16 mouse cellular contexts compared by ENCODE assay signal in genomic region chr3:101561948-101562347, GRCm38 (mm10). TPM values are rescaled to one million over a fixed set of nuclear protein-coding genes. Genes with fewer than 3 reads are reported as not detected.
DNase-seq lines count a peak whose midpoint lies in the region; ATAC-seq and TF ChIP-seq lines count a peak whose summit lies in the region.
"Had no signal": no experiment of that assay in that cellular context is flagged by ENCODE, and none has a peak within 500 bp of the region (broad histone marks: within the 10 kb centered on the region; RNA-seq: fewer than 3 reads in every experiment).

No protein-coding gene starts in this region.

- ATAC-seq in cerebellum, adult (ENCODE audit: insufficient number of reproducible peaks, low FRiP score, low TSS enrichment): 0 out of 2 replicates have a peak, but pooled peaks have one; percentile 22
- no peak for ATAC-seq in hindbrain, embryonic 12.5 days (ENCODE audit: low FRiP score)
- no peak for ATAC-seq in hindbrain, embryonic 14.5 days (ENCODE audit: low FRiP score)
- ATAC-seq in midbrain, embryonic 13.5 days: no peak
- no peak for ATAC-seq in midbrain, embryonic 16.5 days
- ATAC-seq in stomach, postnatal 0 days (ENCODE audit: low FRiP score, low TSS enrichment): peak; percentile 64
- ATAC-seq: CD4-positive, CD25-positive, alpha-beta regulatory T cell, adult 4 months had no signal

- no peak overlapping the region for H3K4me2 ChIP-seq in hindbrain, embryonic 12.5 days (replicated peaks)
- no peak overlapping the region for H3K4me2 ChIP-seq in hindbrain, embryonic 14.5 days (replicated peaks)
- H3K4me2 ChIP-seq in midbrain, embryonic 13.5 days (replicated peaks): no peak overlapping the region
- no peak overlapping the region for H3K4me2 ChIP-seq in midbrain, embryonic 16.5 days (ENCODE audit: low read length)
- no peak overlapping the region for H3K4me2 ChIP-seq in stomach, postnatal 0 days (replicated peaks; ENCODE audit: low read depth)
- H3K4me2 ChIP-seq: embryonic facial prominence, embryonic 12.5 days; kidney, embryonic 15.5 days had no signal

- no peak overlapping the region for H3K9ac ChIP-seq in hindbrain, embryonic 12.5 days
- H3K9ac ChIP-seq in hindbrain, embryonic 14.5 days: no peak overlapping the region
- no peak overlapping the region for H3K9ac ChIP-seq in midbrain, embryonic 13.5 days (replicated peaks)
- H3K9ac ChIP-seq in midbrain, embryonic 16.5 days (ENCODE audit: low read depth, low read length): no peak overlapping the region
- H3K9ac ChIP-seq in stomach, postnatal 0 days (ENCODE audit: low read length): no peak overlapping the region
- H3K9ac ChIP-seq: embryonic facial prominence, embryonic 12.5 days; kidney, embryonic 15.5 days; midbrain, embryonic 12.5 days had no signal

- DNase-seq in cerebellum, postnatal 4 days (ENCODE audit: low spot score in 2 of 2): no peak
- DNase-seq in hindbrain, embryonic 14.5 days (ENCODE audit: low spot score): no peak
- peak; percentile 41 for DNase-seq in stomach, postnatal 0 days (ENCODE audit: low spot score)
- no peak for DNase-seq in ovary, postnatal 10 days (ENCODE audit: low spot score)
- DNase-seq: heart, adult 11 months; left cerebral cortex, postnatal 4 days; lung, adult 18-20 months; thymus, postnatal 36 days had no signal

- no peak for TF ChIP-seq EP300 in stomach, postnatal 0 days (optimal IDR thresholded peaks at IDR 0.05)

- 87% methylated on average over 5 of the region's 5 CpGs for WGBS in hindbrain, embryonic 12.5 days
- WGBS in hindbrain, embryonic 14.5 days: 92% methylated on average over 5 of the region's 5 CpGs
- WGBS in midbrain, embryonic 13.5 days: 86% methylated on average over 5 of the region's 5 CpGs
- 89% methylated on average over 5 of the region's 5 CpGs for WGBS in midbrain, embryonic 16.5 days
- 59% methylated on average over 5 of the region's 5 CpGs for WGBS in stomach, postnatal 0 days

- H3K4me3 ChIP-seq in hindbrain, embryonic 12.5 days: no peak overlapping the region
- H3K4me3 ChIP-seq in hindbrain, embryonic 14.5 days (replicated peaks; ENCODE audit: low read length): no peak overlapping the region
- H3K4me3 ChIP-seq in midbrain, embryonic 13.5 days (replicated peaks): no peak overlapping the region
- H3K4me3 ChIP-seq in midbrain, embryonic 16.5 days (ENCODE audit: low read depth, low read length): no peak overlapping the region
- no peak overlapping the region for H3K4me3 ChIP-seq in stomach, postnatal 0 days (ENCODE audit: low read depth, low read length)
- H3K4me3 ChIP-seq: embryonic facial prominence, embryonic 12.5 days; kidney, embryonic 15.5 days; midbrain, embryonic 12.5 days had no signal

- peaks cover 16% of the 10 kb centered on the region for H3K4me1 ChIP-seq in hindbrain, embryonic 12.5 days
- H3K4me1 ChIP-seq in hindbrain, embryonic 14.5 days (replicated peaks; ENCODE audit: control insufficient read depth, insufficient read depth, low read length): peaks cover 7% of the 10 kb centered on the region
- H3K4me1 ChIP-seq in midbrain, embryonic 13.5 days (replicated peaks): peaks cover 32% of the 10 kb centered on the region
- H3K4me1 ChIP-seq in midbrain, embryonic 16.5 days (ENCODE audit: control insufficient read depth, insufficient read depth, low read length): peaks cover 12% of the 10 kb centered on the region
- H3K4me1 ChIP-seq in stomach, postnatal 0 days (replicated peaks; ENCODE audit: control insufficient read depth, insufficient read depth): peaks cover 8% of the 10 kb centered on the region

- H3K27me3 ChIP-seq in hindbrain, embryonic 12.5 days: no peaks in the 10 kb centered on the region
- H3K27me3 ChIP-seq in hindbrain, embryonic 14.5 days (ENCODE audit: control insufficient read depth, insufficient read depth, low read length): no peaks in the 10 kb centered on the region
- peaks cover 20% of the 10 kb centered on the region for H3K27me3 ChIP-seq in midbrain, embryonic 13.5 days
- H3K27me3 ChIP-seq in midbrain, embryonic 16.5 days (ENCODE audit: control insufficient read depth, insufficient read depth, low read depth, low read length): no peaks in the 10 kb centered on the region
- H3K27me3 ChIP-seq in stomach, postnatal 0 days (ENCODE audit: control insufficient read depth, insufficient read depth, low read length): no peaks in the 10 kb centered on the region
- H3K27me3 ChIP-seq: embryonic facial prominence, embryonic 12.5 days; kidney, embryonic 15.5 days had no signal

- no peaks in the 10 kb centered on the region for H3K36me3 ChIP-seq in hindbrain, embryonic 12.5 days
- H3K36me3 ChIP-seq in hindbrain, embryonic 14.5 days (replicated peaks; ENCODE audit: control insufficient read depth, insufficient read depth): no peaks in the 10 kb centered on the region
- no peaks in the 10 kb centered on the region for H3K36me3 ChIP-seq in midbrain, embryonic 13.5 days
- no peaks in the 10 kb centered on the region for H3K36me3 ChIP-seq in midbrain, embryonic 16.5 days (ENCODE audit: control insufficient read depth, insufficient read depth, low read length)
- no peaks in the 10 kb centered on the region for H3K36me3 ChIP-seq in stomach, postnatal 0 days (ENCODE audit: control insufficient read depth, insufficient read depth, low read length)
- H3K36me3 ChIP-seq: embryonic facial prominence, embryonic 12.5 days; kidney, embryonic 15.5 days; midbrain, embryonic 12.5 days had no signal

- H3K9me3 ChIP-seq in hindbrain, embryonic 12.5 days (replicated peaks): no peaks in the 10 kb centered on the region
- no peaks in the 10 kb centered on the region for H3K9me3 ChIP-seq in hindbrain, embryonic 14.5 days (ENCODE audit: control insufficient read depth, low read length)
- H3K9me3 ChIP-seq in midbrain, embryonic 13.5 days: no peaks in the 10 kb centered on the region
- H3K9me3 ChIP-seq in midbrain, embryonic 16.5 days (replicated peaks; ENCODE audit: control insufficient read depth, low read length, poor library complexity, severe bottlenecking): no peaks in the 10 kb centered on the region
- no peaks in the 10 kb centered on the region for H3K9me3 ChIP-seq in stomach, postnatal 0 days (ENCODE audit: control insufficient read depth, low read length)
- H3K9me3 ChIP-seq: embryonic facial prominence, embryonic 12.5 days; midbrain, embryonic 12.5 days had no signal

- H3K27ac ChIP-seq in hindbrain, embryonic 12.5 days: 0 out of 2 replicates have a peak overlapping the region, but pooled peaks have one; percentile 7
- no peak overlapping the region for H3K27ac ChIP-seq in hindbrain, embryonic 14.5 days
- H3K27ac ChIP-seq in midbrain, embryonic 13.5 days: 0 out of 2 replicates have a peak overlapping the region, but pooled peaks have one; percentile 1
- no peak overlapping the region for H3K27ac ChIP-seq in midbrain, embryonic 16.5 days (ENCODE audit: low read length)
- H3K27ac ChIP-seq in stomach, postnatal 0 days (replicated peaks): peak overlapping the region; percentile 87
- H3K27ac ChIP-seq: kidney, embryonic 15.5 days had no signal

- no peak for TF ChIP-seq CTCF in stomach, postnatal 0 days (IDR thresholded peaks at IDR 0.05; ENCODE audit: low read depth)

RNA-seq across cellular contexts. Expression of gene Atp1a1, which starts 42.5 kb away (rescaled TPM):
- 62.9 and 63.0 TPM in 2 replicates for polyA plus RNA-seq in hindbrain, embryonic 12.5 days (2016; fragmentation: Nextera tagmentation; extraction: Ambion mirVana)
- polyA plus RNA-seq in hindbrain, embryonic 14.5 days (2014; fragmentation: Nextera tagmentation; extraction: Ambion mirVana): 105 and 112 TPM in 2 replicates
- 37.8 and 40.6 TPM in 2 replicates for polyA plus RNA-seq in midbrain, embryonic 13.5 days (2015; fragmentation: Nextera tagmentation; extraction: Ambion mirVana)
- 58.4 and 61.3 TPM in 2 replicates for polyA plus RNA-seq in midbrain, embryonic 16.5 days (2015; fragmentation: Nextera tagmentation; extraction: Ambion mirVana)
- polyA plus RNA-seq in stomach, postnatal 0 days (2015; fragmentation: Nextera tagmentation; extraction: Ambion mirVana): 132 and 138 TPM in 2 replicates

Comparison
In these comparisons a context has a peak if more than half of its experiments do, and no peak if none do; other contexts are left out.
1. H3K27ac ChIP-seq: peak in hindbrain, embryonic 12.5 days (single experiment), midbrain, embryonic 13.5 days (single experiment) and stomach, postnatal 0 days (single experiment); none in hindbrain, embryonic 14.5 days (single experiment) and midbrain, embryonic 16.5 days (single experiment).
2. ATAC-seq: peak in cerebellum, adult (single experiment) and stomach, postnatal 0 days (single experiment); none in hindbrain, embryonic 12.5 days (single experiment), hindbrain, embryonic 14.5 days (single experiment), midbrain, embryonic 13.5 days (single experiment) and midbrain, embryonic 16.5 days (single experiment).